Mouse (Mus musculus) thymus, postnatal 14 days (tissue): ENCODE measurements around the gene Xbp1.
A peak's percentile ranks its signal among the peaks of the same experiment; 100 is the strongest.
"Not testable (repeated sequence)": the region's sequence is repeated elsewhere in the genome, so short reads cannot be mapped to it uniquely, and the experiment has no call there.

Experiments used
- DNase-seq: peaks from one replicate; pipeline ENCODE4 v3.0.0; 2021

Gene Xbp1

DNA sequence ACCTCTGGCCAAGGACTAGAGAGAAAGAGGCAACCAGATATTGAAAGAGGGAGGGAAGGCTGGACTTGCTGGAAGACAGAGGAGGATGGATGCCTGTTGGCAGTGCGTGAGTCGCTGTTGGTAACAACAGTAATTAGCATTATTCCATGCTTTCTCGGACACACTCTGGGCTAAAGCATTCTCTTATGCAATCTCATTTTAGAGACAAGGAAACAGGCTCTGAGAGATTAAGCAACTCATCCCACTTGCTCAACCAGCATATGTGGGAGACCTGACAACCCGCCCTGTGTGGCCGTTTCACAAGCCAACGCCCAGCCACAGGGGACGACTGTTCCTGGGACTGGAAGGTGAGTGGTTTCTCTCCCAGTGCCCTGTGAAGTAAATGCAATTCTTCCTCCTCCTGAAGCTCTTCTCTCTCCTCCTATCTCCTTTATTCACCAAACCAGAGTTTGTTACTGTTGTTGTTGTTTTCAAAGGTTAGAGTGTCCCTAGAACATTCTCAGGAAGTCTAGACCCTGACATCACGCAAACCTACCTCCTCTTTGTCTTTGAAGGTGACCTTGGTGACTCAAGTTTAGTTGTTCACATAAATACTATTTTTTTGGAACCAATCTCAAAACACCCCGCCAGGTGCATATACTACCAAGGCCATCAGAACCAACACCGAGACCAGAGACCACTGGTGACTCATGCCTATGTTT, 18.0 kb upstream of the Xbp1 start:
- no peak for DNase-seq

DNA sequence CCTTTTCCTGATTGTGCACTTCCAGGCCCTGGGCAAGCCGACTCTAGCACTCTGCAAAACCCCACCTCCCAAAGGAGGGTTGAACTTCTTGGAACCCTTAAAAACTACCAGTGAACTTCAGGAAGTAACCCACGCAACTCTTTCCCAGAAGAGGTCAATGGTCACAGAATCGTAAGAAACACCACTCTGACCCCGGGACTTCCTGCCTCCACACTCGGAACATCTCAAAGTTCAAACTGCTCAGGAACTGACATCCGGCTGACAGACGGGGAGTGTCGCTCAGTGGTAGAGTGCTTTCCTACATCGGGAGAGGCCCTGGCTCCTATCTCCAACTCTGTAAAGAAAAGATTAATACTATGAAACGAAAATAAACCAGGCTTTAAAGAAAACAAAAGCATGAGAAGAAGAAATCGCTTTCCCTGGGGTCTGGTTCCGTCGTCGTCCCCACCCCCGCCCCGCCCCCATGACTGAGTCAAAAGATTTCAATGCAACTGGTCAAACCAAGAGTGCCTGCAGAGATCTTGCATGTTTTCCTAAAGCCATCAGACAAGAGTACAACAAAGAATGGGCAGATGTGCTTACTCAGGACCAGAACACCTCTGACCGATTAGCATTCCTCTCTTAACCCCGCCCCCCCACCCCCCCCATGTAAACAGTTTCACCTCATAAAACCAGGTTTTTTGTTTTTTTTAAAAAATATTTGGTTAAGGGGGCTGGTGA, 14.4 kb upstream of the Xbp1 start:
- peak; percentile 64 for DNase-seq

DNA sequence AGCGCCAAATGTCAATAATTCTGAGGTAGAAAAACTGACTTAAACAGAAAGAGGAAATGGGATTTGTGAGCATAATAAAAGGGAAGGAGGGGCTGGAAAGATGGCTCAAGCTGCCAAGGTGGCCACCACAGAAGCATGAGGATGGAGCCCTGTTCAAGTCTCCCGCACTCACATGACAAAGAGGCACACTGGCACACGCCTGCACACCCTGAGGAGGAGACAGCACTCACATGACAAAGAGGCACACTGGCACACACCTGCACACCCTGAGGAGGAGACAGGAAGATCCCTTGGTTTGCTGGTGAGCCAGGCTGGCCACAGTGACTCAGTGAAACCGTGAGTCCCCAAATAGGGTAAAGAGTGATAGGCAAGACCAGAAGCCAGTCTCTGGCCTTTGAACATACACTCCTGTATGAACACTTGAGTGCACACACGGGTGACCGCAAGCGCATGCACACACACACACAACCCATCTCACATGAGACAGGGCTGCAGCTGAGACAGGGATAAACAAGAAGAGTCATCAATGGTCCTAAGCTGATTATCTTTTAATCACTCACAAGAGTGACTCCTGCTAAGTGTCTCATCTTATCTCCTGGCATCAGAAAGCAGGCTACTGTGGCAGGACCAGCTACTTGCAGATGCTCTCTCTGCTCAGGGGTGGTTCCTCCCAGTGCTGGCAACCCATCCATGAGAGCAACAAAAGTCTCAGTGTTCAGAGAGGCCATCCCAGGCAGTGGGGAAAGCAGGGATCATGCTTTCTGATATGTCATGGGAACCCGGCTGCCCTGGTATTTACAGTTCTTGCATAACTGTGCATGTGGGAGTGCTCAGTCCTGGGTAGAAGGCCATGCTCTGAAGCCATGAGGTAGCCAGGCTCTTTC, 11.0 kb upstream of the Xbp1 start:
- DNase-seq: peak; percentile 62

DNA sequence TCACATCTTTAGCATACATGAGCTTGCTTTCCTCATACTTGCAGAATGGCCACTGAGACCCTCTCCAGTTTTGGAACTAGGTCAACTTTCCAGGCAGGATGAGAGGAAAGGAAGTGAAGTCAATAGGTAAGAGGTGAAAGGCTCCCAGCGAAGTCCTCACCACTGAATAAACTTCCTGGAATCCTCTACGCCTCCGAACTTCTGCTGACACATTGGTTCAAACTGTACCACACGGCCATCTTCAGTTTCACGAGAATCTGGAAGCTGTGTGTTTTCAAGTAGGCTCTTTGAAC, 10.4 kb upstream of the Xbp1 start:
- no peak for DNase-seq

DNA sequence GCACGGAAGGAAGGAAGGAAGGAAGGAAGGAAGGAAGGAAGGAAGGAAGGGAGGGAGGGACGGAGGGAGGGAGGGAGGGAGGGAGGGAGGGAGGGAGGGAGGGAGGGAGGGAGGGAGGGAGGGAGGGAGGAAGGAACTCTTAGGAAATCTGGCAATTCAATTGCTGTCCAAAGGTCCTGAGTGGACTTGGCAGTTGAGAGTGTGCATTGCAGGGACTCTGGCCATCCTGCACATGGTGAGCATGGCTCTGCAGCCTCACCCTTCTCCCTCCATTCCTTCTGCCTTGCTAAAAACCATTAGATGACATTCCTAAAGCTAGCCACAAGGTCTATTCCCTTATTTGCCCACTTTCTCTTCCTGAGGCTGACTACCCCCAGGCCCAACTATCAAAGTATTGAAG, 9.8 kb upstream of the Xbp1 start:
- DNase-seq: not testable (repeated sequence)

DNA sequence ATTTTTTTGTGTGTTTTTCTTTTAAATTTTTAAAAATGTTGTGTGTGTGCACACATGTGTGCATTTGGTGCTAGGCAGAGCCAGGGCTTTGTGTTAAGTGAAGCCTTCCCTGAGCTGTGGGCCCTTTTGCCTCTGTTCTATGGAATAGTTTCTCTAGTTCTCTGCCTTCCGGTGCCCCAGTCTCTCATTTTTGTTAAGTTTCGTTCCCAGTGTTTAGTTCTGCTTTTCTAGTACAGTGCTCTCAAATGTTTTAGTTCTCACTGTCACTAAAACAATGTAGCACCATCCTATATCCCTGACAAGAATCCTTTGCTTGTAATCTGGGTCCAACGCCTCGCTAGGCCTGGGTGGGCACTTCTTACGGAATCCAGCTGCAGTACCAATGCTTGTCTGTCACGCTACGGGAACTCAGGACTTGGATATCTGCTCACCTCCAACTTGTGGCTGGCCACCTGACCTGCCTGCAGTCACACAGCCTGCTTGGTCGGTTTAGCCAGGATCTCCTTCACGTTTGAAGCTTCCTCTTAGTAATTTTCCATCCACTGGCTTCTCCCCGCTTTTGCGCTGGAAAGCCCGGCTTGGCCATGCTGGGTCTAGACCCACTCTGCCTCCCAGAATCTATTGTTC, 8.2 kb upstream of the Xbp1 start:
- no peak for DNase-seq

DNA sequence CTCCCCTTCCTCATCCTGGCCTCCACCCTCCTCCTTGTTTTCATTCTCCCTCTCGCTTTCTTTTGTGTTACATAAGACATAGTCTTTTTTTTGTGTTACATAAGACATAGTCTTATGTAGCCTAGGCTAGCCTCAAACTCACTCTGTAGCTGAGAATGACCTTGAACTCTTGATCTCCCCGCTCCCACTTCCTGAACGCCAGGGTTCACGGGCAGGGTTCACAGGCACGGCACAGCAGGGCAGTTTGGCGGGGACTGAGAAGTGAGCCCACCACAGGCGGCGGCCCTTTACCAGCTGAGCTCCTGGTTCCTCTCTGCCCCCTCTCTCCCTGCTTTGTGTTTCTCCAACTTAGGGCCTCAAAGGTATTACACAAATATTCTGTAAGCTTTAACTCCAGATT, 7.5 kb upstream of the Xbp1 start:
- no peak for DNase-seq

DNA sequence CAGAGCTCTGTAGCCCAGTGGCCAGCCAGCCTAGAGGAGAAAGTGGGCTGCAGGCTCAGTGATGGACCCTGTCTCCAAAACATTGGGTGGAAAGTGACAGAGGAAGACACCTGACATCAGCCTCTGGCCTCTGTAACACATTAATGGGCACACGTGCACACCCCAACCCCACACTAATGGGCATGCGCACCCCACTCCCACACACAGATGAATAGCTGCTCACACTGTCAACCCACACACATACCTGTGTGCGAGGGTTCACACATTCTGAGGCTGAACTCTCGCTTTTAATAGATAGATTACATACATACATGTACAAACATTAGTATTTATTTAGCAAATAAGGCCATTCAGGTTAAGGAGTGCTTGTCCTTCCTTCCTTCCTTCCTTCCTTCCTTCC, 6.4 kb upstream of the Xbp1 start:
- no peak for DNase-seq

DNA sequence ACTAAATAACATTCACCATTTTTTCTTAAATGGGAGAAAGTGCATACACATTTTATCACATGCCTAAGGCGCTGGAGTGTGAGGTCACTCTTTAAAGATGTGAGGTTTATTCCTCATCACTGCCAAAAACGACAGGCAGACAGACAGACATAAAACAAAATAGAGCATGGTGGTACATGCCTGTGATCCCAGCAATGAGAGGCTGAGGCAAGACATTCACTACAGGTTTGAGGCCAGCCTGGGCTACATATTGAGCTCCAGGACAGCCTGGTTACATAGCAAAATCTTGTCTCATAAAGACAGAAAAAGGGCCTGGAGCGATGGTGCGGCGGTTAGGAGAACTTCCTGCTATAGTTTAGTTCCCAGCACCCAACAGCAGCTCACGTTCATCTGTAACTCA, 5.3 kb upstream of the Xbp1 start:
- no peak for DNase-seq

DNA sequence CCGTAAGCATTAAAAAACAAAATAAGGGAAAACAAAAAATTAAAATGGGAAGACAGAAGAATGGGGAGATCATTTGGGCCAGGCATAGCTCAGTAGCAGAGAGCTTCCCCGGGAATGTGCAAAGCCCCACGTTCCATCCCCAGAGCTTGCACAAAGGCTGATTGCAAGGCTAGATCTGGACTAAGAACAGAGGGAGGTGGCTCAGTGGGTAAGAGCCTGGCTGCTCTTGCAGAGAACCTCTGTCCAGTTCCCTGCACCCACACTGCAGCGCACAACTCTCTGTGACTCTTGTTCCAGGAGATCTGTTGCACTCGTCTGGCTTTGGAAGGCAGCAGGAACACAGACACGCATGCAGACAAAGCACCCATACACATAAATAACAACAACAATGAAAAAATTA, 4.8 kb upstream of the Xbp1 start:
- DNase-seq: no peak

DNA sequence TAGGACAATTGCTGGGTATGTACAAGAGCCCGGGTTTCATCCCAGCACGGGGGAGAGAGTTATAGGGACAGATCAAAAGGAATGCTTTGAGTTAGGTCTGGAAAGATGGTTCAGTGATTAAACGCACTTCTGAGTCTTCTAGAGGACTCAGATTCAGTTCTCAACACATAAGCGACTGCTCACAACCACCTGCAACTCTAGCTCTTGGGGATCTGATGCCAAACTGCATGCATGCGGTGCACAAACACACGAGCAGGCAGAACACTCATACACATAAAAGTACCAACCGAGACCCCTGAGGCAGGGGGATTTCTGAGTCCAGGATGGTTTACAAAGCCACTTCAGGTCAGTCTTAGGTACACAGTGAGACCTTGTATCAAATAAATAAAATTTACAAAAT, 4.3 kb upstream of the Xbp1 start:
- no peak for DNase-seq

DNA sequence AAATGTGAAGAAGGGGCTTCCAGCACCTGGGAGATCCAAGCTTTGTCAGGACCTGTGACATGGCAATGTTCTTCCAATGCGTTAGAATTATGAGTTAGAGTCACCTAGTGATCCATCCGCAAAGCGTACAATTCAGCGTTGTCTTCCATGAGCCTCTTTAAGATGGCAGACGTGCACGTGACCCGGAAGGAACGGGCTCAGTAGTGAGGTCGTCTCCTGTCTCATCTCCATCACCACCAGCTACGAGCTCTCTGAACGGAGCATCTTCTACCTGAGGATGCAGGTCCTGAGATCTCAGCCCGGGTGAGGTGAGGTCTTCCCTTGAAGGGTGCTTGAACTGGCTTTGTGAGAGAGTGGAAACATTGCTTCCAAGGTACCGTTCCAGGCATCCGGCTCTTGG, 3.8 kb upstream of the Xbp1 start:
- no peak for DNase-seq

DNA sequence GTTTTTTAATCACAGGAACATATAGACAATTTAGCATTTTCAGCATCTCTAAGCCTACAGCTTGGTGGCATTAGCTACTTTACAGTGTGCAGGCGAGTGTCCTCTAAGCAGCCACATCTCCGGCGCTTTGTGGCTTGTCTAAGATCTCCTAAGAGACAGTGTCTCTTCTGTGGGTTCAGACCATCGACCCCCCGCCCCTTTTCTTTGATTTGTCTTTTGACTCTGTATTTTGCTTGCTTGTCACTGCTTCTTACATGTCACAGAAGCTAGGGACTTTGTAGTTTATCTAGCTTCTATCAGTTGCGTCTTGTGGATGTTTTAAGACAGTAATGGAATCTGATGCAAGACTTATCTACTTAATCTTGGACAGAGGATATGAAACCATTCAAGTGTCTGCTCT, 3.1 kb upstream of the Xbp1 start:
- no peak for DNase-seq

DNA sequence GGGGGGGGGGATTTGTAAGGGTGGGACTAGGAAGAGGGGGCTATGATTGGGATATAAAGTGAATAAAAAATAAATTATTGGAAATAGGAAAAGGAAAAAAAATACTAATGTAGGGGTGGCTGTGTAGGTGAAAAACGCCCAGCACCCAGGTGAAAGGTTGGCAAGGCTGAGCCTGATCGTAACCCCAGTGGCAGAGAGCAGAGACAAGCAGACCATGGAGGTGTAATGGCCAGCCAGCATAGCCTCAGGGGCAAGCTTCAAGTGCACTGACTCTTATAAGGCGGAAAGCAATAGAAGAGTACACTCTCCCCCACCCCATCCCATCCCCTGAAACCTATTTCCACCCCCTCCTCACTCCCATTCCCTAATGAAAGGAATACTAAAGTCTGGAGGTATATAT, 778 bp upstream of the Xbp1 start:
- DNase-seq: no peak

DNA sequence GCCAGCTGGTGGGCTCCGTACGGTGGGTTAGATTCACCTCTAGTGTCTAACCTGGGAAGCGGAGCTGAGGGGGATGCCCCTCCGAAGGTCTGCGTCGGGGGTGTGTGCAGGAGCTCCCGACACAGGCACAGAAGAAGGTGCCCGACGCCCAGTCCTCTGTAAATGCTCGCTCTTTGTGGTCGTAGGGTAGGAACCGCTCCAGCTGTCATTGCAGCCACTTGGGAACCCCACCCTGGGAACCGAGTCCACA, 732 bp downstream of the Xbp1 start:
- no peak for DNase-seq

DNA sequence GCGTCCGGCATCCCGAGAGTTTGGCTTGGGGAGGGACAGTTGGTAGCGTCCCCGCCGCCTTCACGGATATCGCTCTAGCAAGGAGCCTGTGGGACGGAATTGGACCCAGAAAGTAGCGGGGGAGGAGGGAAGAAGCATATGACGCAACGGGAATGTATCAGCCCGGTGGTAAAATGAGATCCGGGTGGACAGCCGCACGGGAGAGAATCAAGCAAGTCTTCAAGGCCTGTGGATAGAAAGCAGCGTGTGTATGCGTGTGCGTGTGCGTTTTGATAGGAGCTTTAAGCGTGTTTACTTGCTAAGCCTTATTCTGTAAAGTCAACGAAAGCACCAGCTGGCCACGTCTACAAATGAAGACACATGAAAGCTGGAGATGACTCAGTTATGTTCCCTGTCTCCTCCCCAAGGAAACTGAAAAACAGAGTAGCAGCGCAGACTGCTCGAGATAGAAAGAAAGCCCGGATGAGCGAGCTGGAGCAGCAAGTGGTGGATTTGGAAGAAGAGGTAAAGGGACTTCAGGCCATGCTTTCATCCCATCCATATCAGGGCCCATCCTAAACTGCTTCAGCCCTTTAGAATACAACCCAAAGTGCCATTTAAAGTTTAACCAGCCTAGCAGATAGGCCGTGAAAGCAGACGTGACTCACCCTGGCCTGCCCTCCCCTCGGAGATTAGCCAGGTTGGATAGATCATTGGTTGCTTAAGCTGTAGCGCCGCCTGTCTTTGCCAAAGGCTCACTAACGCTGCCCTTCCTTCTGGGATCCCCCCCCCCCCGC, 1.2 kb downstream of the Xbp1 start:
- DNase-seq: peak; percentile 79

DNA sequence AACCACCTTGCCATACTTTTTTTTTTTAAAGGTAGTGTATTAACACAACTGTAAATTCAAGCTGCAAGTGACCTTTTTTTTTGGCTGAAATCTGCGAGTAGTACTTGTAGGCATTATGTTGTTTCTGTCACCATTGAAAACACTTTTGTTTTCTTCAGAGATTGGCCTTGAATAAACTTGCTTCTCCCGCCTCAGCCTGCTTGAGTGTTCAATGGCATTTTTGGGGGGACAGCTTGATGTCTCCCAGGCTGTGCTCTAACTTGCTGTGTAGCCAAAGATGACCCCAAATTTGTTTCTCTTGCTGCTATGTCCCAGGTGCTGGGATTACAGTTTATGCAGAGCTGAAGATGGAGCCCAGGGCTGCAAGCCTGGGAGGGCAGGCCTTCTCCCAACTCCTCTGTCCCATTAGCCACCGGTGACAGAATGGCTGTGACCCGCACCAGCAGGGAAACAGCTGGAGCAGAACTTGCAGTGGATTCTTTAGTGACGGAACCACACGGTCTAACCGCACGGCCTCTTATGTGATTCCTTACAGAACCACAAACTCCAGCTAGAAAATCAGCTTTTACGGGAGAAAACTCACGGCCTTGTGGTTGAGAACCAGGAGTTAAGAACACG, 2.4 kb downstream of the Xbp1 start:
- no peak for DNase-seq

DNA sequence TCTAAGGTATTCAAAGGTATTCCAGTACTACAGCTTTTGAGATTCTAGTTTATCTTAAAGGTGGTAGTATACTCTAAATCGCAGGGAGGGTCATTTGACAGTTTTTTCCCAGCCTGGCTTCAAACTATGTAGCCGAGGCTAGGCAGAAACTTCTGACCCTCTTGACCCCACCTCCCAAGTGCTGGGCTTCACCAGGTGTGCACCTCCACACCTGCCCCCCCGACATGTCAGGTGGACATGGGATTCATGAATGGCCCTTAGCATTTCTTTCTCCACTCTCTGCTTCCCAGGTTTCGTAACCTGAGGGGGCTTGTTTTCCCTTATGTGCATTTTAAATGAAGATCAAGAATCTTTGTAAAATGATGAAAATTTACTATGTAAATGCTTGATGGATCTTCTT, 5.0 kb downstream of the Xbp1 start:
- DNase-seq: no peak

DNA sequence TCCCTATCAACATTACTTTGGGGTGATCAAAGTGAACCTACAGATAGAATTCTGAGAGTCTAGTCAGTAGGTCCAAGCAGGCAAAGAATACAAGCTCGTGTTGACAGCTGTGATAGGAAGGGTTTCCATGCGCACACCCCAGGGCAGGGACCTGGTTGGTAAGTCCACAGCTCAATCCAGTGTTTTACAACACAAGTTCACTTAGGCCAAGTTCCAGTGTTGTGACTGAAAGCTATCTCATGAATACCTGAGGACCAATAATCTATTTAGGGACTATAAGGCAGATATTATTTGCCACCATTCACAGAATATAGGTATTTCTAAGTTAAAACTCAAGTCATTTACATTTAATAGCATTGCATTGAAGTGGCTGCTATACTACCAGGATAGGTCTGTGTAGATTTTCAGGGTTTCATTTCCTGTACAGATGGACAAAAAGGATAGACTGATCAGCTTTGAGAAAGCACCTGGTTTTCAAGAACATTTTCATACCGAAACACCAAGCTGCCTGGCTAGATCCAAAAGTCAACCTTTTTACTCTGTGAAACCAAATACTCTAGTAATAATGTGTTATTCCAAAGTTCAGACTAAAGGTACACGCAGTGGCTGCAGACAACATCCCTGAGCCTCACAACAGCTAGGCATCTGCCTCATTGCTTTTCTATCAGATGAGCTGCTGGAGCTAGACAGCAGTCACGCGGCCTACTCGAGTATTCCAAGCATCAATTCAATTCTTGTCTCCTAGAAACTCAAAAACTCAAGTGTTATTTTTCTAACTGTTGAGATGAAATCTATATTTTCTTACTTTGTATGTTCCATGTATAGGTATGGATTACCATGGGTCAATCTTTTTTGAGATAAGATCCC, 6.3 kb downstream of the Xbp1 start:
- no peak for DNase-seq

DNA sequence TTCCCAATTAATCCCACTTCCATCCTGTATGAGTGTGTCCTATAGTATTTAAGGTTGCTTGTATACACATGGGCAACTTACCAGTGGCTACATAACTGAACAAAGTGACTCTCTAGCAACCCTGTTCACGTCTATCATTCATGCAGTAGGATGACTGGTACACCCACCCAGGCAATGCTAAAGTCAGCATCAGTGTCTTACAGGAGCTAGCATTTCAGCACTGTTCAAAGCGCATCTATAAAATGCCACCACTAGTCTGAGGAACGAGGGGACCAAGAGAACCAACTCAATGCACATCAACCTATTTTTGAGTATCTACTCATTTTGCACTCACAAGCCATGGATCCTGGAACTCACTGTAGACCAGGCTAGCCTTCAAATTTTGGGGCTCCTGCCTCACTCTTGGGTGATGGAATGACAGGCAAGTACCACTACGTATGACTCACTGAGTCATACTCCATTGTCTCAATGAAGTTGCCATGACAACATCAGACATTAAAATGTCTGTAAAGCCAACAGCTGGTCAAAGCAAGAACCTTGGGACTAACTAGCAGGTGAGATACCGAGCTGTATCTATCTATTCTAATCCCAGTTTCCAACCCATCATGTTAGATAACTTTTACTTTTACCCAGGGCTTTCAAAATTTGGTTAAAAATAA, 7.5 kb downstream of the Xbp1 start:
- no peak for DNase-seq

DNA sequence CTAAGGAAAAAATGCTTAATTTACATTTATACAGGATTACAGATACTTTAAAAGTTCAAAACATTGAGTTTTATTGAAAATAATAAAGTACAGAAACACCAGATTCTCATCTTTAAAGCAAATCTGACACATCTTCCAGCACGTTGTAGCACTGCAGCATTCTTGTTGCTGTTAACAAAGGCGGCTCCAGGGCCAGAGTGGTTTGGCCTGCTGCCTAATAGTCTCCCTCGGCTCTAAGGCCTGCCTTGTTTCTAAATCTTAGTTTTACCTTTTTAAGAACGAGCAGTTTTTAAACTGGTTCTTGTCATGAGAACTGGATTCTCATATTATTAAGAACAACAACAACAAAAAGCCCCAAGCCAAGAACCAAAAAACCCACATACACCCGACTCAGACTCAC, 8.4 kb downstream of the Xbp1 start:
- DNase-seq: no peak
